Mouse (Mus musculus): Measurements from ENCODE around the gene Tcf23. TPM values are rescaled to one million over a fixed set of nuclear protein-coding genes. Genes with fewer than 3 reads are reported as not detected.
A peak's percentile ranks its signal among the peaks of the same experiment; 100 is the strongest.
"Not testable (repeated sequence)": the region's sequence is repeated elsewhere in the genome, so short reads cannot be mapped to it uniquely, and the experiment has no call there.

Tcf23 gene
- polyA plus RNA-seq, 1 experiment from 2014 or later: not detected

DNA sequence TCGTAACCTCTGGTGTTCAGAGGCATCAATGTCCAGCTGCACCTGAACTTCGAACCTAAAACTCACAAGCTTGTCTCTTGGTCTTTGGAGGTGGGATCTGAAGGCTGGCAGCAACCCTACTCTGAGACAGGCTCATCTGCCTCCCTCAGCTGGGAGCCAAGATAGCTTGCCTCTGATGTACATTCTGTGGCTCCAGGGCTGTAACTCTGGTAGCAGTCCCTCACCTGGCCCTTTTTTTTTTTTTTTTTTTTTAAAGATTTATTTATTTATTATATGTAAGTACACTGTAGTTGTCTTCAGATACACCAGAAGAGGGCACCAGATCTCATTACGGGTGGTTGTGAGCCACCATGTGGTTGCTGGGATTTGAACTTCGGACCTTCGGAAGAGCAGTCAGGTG is 53.3 kb downstream of the Tcf23 start:
- H3K4me2 ChIP-seq (ENCODE audit: low read depth, severe bottlenecking); H3K4me3 ChIP-seq (ENCODE audit: low read depth, low read length); DNase-seq (ENCODE audit: low spot score); H3K4me1 ChIP-seq (ENCODE audit: control insufficient read depth, insufficient read depth, low read length); ATAC-seq (ENCODE audit: insufficient number of reproducible peaks, low FRiP score, low TSS enrichment, low read depth); H3K27ac ChIP-seq (replicated peaks; ENCODE audit: low read depth, low read length); H3K9me3 ChIP-seq (ENCODE audit: control insufficient read depth, low read length); H3K9ac ChIP-seq (ENCODE audit: low read length); H3K27me3 ChIP-seq (ENCODE audit: control insufficient read depth, insufficient read depth, low read length); H3K36me3 ChIP-seq (ENCODE audit: control insufficient read depth, insufficient read depth, low read length): not testable (repeated sequence)
- WGBS: 86% methylated on average over 4 of the region's 5 CpGs

DNA sequence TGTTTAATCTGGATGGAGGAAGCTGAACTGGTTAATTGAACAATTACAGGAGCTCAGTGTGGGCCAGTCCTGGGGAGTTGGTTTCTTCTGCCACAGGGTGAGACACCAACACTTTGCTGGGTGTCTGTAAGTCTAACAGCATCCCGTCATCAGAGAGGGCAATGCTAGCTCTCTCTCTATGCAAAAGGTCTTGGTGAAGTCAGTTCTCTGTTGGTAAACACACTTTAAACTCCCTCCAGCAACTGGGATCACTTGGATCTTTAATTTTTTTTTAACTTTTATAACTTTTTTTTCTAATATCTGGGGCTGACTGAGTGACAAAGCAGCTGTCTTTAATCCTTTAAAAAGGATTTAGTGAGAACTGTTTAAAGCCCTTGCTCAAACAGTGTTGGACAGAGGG is 54.2 kb downstream of the Tcf23 start:
- Histone ChIP-seq H3K9ac (ENCODE audit: low read length) (no peak overlapping the region), H3K4me1 (ENCODE audit: control insufficient read depth, insufficient read depth, low read length) (0 out of 2 replicates have a peak, but pooled peaks cover 2% of the 10 kb centered on the region), H3K4me2 (ENCODE audit: low read depth, severe bottlenecking) (no peak overlapping the region), H3K27ac (replicated peaks; ENCODE audit: low read depth, low read length) (no peak overlapping the region), H3K4me3 (ENCODE audit: low read depth, low read length) (no peak overlapping the region), H3K9me3 (ENCODE audit: control insufficient read depth, low read length) (no peaks in the 10 kb centered on the region), H3K36me3 (ENCODE audit: control insufficient read depth, insufficient read depth, low read length) (no peaks in the 10 kb centered on the region), H3K27me3 (ENCODE audit: control insufficient read depth, insufficient read depth, low read length) (no peaks in the 10 kb centered on the region)
- 42% methylated on average over 1 of the region's 1 CpGs for WGBS
- DNase-seq (ENCODE audit: low spot score) (no peak), ATAC-seq (ENCODE audit: insufficient number of reproducible peaks, low FRiP score, low TSS enrichment, low read depth) (no peak)

DNA sequence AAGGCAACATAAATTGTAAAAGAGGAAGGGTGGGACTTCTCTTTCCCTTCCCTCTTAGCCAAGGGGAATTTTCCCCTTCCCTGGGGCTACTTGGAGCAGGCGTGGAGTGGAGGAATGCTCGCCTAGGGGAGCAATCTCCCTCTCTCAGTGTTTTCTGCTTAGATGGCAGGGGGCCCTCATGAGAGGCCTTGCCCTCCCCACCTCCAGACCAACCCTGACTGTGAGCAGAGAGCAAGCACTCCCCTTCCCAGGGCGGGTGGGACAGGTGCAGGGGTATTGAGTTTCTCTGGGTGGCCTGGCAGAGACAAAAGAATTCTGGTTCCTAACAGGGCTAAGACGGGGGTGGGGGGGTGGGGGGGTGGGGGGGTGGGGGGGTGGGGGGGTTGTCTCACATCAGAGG is 54.8 kb downstream of the Tcf23 start:
- Histone ChIP-seq H3K27me3 (ENCODE audit: control insufficient read depth, insufficient read depth, low read length) (no peaks in the 10 kb centered on the region), H3K27ac (replicated peaks; ENCODE audit: low read depth, low read length) (no peak overlapping the region), H3K4me2 (ENCODE audit: low read depth, severe bottlenecking) (no peak overlapping the region), H3K4me1 (ENCODE audit: control insufficient read depth, insufficient read depth, low read length) (0 out of 2 replicates have a peak, but pooled peaks cover 2% of the 10 kb centered on the region), H3K4me3 (ENCODE audit: low read depth, low read length) (no peak overlapping the region), H3K9ac (ENCODE audit: low read length) (no peak overlapping the region), H3K36me3 (ENCODE audit: control insufficient read depth, insufficient read depth, low read length) (no peaks in the 10 kb centered on the region), H3K9me3 (ENCODE audit: control insufficient read depth, low read length) (no peaks in the 10 kb centered on the region)
- DNase-seq (ENCODE audit: low spot score): peak; percentile 27
- peak; percentile 65 for ATAC-seq (ENCODE audit: insufficient number of reproducible peaks, low FRiP score, low TSS enrichment, low read depth)
- WGBS: 10% methylated on average over 3 of the region's 4 CpGs

DNA sequence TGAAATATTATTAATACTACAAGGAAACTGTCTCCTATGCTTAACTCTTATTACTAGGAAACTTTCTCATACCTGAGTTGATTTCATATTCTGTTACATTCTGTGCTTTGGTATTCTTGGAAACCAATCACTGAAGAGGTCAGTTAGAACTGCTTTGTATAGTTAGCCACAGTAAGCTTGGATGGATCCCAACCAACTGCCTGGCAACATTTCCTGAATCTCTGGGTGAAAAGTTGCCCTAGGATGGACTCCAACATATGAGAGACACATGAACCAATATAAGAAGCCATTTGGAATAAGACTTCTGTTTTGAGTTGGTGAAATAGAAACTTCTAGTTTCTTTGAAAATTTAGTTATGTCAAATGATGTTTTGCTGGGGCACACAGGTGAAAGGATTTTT is 56.2 kb downstream of the Tcf23 start:
- Histone ChIP-seq H3K4me3 (ENCODE audit: low read depth, low read length) (no peak overlapping the region), H3K27ac (replicated peaks; ENCODE audit: low read depth, low read length) (no peak overlapping the region), H3K27me3 (ENCODE audit: control insufficient read depth, insufficient read depth, low read length) (no peaks in the 10 kb centered on the region), H3K36me3 (ENCODE audit: control insufficient read depth, insufficient read depth, low read length) (no peaks in the 10 kb centered on the region), H3K4me1 (ENCODE audit: control insufficient read depth, insufficient read depth, low read length) (0 out of 2 replicates have a peak, but pooled peaks cover 2% of the 10 kb centered on the region), H3K9me3 (ENCODE audit: control insufficient read depth, low read length) (no peaks in the 10 kb centered on the region), H3K4me2 (ENCODE audit: low read depth, severe bottlenecking) (no peak overlapping the region), H3K9ac (ENCODE audit: low read length) (no peak overlapping the region)
- ATAC-seq (ENCODE audit: insufficient number of reproducible peaks, low FRiP score, low TSS enrichment, low read depth) (no peak), DNase-seq (ENCODE audit: low spot score) (no peak)

Other genes with a start within 250 kb of the Tcf23 start
- gene Mapre3, start 154.0 kb upstream of the Tcf23 start, polyA plus RNA-seq (2014; fragmentation: Nextera tagmentation; extraction: Ambion mirVana): 16.8 and 18.0 TPM in 2 replicates
- gene Tmem214, start 100.7 kb upstream of the Tcf23 start, polyA plus RNA-seq (2014; fragmentation: Nextera tagmentation; extraction: Ambion mirVana): 49.3 and 50.9 TPM in 2 replicates
- gene Agbl5, start 80.0 kb upstream of the Tcf23 start, polyA plus RNA-seq (2014; fragmentation: Nextera tagmentation; extraction: Ambion mirVana): 33.0 and 35.7 TPM in 2 replicates
- gene Ost4, start 60.9 kb upstream of the Tcf23 start, polyA plus RNA-seq (2014; fragmentation: Nextera tagmentation; extraction: Ambion mirVana): 384 and 395 TPM in 2 replicates
- 117 and 122 TPM in 2 replicates for gene Emilin1, start 55.3 kb upstream of the Tcf23 start, polyA plus RNA-seq (2014; fragmentation: Nextera tagmentation; extraction: Ambion mirVana)
- 5.4 and 7.9 TPM in 2 replicates for gene Khk, start 47.2 kb upstream of the Tcf23 start, polyA plus RNA-seq (2014; fragmentation: Nextera tagmentation; extraction: Ambion mirVana)
- gene Cgref1, start 23.1 kb upstream of the Tcf23 start, polyA plus RNA-seq (2014; fragmentation: Nextera tagmentation; extraction: Ambion mirVana): 2.2 and 2.7 TPM in 2 replicates
- 96.5 and 101 TPM in 2 replicates for gene Preb, start 8.3 kb upstream of the Tcf23 start, polyA plus RNA-seq (2014; fragmentation: Nextera tagmentation; extraction: Ambion mirVana)
- 75.0 and 83.9 TPM in 2 replicates for gene Atraid, start 79.7 kb downstream of the Tcf23 start, polyA plus RNA-seq (2014; fragmentation: Nextera tagmentation; extraction: Ambion mirVana)
- gene Slc5a6, start 80.3 kb downstream of the Tcf23 start, polyA plus RNA-seq (2014; fragmentation: Nextera tagmentation; extraction: Ambion mirVana): 8.0 and 8.6 TPM in 2 replicates
- gene Cad, start 86.1 kb downstream of the Tcf23 start, polyA plus RNA-seq (2014; fragmentation: Nextera tagmentation; extraction: Ambion mirVana): 33.7 and 36.1 TPM in 2 replicates
- not detected in 2 replicates for gene Dnajc5g, start 137.6 kb downstream of the Tcf23 start, polyA plus RNA-seq (2014; fragmentation: Nextera tagmentation; extraction: Ambion mirVana)
- gene Slc30a3, start 139.6 kb downstream of the Tcf23 start, polyA plus RNA-seq (2014; fragmentation: Nextera tagmentation; extraction: Ambion mirVana): 0.20 TPM in 1 of 2 replicates, not detected in the other
- 0.30 and 0.65 TPM in 2 replicates for gene Trim54, start 148.1 kb downstream of the Tcf23 start, polyA plus RNA-seq (2014; fragmentation: Nextera tagmentation; extraction: Ambion mirVana)
- not detected in 2 replicates for gene Ucn, start 170.2 kb downstream of the Tcf23 start, polyA plus RNA-seq (2014; fragmentation: Nextera tagmentation; extraction: Ambion mirVana)
- 55.6 and 56.6 TPM in 2 replicates for gene Mpv17, start 185.6 kb downstream of the Tcf23 start, polyA plus RNA-seq (2014; fragmentation: Nextera tagmentation; extraction: Ambion mirVana)
- 1.1 and 1.8 TPM in 2 replicates for gene Gm29609, start 211.2 kb downstream of the Tcf23 start, polyA plus RNA-seq (2014; fragmentation: Nextera tagmentation; extraction: Ambion mirVana)
- gene Gtf3c2, start 211.5 kb downstream of the Tcf23 start, polyA plus RNA-seq (2014; fragmentation: Nextera tagmentation; extraction: Ambion mirVana): 89.2 and 104 TPM in 2 replicates
- gene Snx17, start 224.6 kb downstream of the Tcf23 start, polyA plus RNA-seq (2014; fragmentation: Nextera tagmentation; extraction: Ambion mirVana): 138 and 144 TPM in 2 replicates
- gene Eif2b4, start 224.8 kb downstream of the Tcf23 start, polyA plus RNA-seq (2014; fragmentation: Nextera tagmentation; extraction: Ambion mirVana): 71.9 and 73.0 TPM in 2 replicates
- 5.5 and 6.2 TPM in 2 replicates for gene Zfp513, start 233.6 kb downstream of the Tcf23 start, polyA plus RNA-seq (2014; fragmentation: Nextera tagmentation; extraction: Ambion mirVana)

Measured in limb, embryonic 11.5 days (tissue).